Mouse (Mus musculus): ENCODE results near the gene Smad1.

The Smad1 gene

DNA sequence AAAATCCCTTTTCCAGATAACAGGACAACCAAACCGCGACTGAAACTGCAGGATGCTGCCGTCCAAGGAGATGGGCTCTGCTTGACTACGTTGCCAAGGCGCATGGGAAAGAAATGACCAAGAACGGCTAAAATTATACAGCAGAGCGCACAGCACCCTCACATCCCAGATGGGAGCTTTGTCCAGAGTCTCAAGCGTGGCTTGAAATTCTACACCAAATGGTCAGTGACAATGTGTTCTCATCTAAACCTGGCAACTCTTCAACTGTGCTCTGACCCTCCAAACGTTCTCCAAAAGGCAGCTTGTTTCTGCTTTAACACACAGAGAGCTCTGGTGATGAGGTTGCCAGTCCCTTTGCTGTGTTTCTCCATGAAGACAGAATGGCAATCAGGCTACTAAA is 39.0 kb downstream of the Smad1 start:
- no peak for DNase-seq (ENCODE audit: low read depth, low spot score)

DNA sequence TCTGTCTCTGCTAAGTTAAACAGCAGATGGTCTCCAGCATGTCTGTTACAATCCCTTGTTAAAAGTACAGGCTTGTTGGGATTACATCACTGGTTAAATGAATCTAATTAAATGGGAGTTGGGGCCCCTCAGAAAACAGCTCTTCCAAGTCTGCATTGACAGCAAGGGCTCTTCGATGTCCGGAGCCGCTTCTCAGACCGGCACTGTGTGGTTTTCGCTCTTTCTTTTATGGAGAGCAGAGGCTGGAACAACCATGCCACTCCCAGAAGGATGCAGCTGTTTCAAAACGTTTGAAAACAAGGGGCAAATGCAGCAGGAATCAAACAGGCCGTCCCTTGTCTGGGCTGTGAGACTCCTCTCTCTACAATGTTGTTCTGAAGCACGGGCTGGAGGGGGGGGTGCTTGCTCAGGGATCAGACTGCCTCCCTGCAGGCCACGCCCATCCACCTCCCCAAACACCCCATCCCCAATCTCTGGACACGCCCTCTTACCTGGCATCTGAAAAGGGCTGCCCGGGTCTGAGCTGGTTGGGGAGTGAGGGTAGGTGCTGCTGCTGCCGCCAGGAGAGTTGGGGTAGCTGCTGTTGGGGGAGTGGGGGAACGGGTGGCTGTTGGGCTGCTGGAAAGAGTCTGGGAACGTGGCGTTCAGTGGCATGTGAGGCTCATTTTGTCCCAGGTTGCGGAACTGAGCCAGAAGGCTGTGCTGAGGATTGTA is 43.4 kb downstream of the Smad1 start:
- DNase-seq (ENCODE audit: low read depth, low spot score), result peak; percentile 69

DNA sequence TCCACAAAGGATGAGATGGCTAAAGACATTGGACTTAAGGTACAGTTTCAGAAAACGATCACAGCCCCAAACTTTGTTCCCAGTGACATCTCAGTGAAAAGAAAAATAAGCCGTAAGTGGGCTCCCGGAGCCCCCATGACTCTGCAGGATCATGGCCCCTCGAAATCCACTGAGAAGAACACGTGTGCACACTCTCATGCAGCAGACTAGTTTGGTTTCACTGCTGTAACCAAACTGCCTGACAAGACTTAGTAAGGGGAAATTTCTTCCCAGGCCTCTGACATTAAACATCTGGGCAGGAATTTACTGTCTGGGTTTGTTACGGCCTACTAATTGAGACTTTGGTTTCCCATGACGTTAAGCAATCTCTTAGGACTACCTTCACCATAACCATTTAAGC is 45.3 kb downstream of the Smad1 start:
- no peak for DNase-seq (ENCODE audit: low read depth, low spot score)

DNA sequence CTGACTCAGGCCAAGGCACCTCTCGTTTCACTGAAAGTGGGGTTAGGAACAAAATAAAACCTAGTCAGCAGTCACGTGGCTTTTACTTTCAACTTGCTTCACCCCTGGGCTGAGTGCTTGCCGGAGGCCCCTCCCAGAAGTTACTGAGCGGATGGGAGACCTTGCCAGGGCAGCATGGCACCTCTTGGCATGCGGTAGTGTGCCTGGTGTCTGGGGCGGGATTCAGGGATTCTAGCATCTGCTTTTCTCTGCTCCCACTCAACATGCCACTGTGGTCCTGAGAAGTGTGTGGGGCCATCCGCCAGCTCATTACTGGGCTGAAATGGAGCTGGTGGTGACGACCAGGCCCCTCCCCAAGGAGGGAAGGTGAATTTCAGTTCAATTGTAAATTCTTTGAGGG is 47.4 kb downstream of the Smad1 start:
- DNase-seq (ENCODE audit: low read depth, low spot score), result no peak

DNA sequence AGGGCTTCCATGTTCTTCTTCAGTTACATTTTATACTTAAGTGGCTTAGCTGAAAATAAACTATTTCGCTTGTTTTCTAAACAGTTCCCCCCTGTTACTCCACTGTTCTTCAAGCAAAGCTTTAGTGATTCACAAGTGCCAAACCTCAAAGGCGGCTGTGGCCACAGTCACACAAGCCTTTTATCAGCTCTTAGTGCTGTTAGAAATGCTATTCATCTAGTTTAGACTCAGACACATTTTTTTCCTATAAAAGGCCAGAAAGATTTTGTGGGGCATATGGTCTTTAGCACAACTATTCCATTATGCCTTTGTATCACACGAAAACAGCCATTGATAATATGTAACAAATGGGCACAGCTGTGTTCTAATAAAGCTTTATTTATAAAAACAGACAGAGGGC is 48.5 kb downstream of the Smad1 start:
- DNase-seq (ENCODE audit: low read depth, low spot score), result no peak

DNA sequence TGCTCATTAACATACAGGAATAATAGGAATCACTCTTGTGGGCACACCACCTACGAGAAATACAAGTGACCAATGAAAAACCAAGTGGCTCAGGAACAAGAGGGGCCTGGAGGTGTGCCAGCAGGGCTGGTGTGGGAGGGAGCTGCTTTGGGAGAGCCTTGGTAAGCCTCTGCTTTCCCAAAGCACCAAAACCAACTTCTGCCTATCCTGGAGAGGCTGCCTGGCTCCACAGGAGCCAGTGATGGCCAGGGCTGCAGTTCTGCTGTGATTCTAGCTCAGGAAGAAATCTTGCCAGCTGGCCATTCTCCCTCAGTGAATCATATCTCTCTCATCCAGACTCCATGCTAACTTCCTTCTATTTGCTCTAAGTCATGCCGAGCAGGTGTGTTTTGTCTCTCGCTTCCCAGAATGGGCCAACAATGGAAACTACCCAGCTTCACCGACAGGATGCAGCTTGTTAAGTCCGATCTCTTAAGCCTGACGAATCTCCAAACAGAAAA is 49.2 kb downstream of the Smad1 start:
- DNase-seq (ENCODE audit: low read depth, low spot score), result no peak

DNA sequence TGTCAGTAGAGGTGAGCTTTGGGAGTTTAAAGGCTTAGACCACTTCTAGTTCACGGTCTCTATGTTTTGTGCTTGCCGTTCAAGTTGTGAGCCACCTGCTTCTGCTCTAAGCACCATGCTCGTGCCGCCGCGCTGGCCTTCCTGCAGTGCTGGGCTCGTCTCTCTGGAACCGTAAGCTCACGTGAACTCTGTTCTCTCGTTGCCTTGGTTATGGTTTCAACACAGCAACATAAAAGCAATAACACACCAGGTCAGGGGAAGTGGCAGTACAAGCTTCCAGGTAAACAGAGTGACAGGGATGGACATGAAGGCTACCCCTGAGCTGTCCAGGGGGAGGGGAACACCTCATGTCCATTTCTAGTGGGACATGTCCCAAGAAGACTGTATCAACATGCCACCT is 52.9 kb downstream of the Smad1 start:
- no peak for DNase-seq (ENCODE audit: low read depth, low spot score)

DNA sequence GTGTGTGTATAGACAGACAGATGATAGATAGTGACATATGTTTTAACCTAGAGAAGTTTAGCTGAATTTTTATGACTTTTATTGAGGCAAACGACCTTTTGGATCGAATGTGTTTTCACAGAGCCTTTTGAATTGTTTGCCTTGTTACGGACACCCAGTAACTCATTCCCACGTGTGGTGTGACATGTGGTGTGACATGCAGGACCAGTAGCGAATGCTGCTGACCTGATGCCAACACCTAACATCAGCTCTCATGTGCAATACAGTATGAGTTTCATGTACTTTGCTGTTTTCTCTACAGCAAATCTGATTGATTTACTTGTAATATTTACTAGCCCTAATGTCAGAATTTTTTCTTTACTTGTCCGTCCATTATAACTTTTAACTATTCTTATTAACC is 53.5 kb downstream of the Smad1 start:
- no peak for DNase-seq (ENCODE audit: low read depth, low spot score)

DNA sequence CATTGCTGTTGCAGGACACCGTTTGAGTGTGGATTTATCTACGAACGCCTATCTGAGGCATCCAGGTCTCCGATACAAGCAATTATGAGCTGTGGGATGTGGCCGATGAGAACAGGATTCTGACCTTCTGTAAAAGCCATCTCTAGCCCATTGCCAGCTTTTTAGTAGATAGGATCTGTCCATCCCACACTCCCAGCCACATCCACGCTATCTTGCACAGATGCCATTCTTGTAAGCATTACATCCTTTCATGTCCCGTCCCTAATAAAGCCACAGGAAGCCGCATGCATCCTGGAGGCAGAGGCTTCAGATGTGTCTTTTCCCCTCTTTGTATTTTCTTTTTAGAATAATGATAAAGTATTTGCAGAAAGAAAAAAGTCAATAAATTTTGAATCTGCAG is 58.1 kb downstream of the Smad1 start:
- no peak for DNase-seq (ENCODE audit: low read depth, low spot score)

DNA sequence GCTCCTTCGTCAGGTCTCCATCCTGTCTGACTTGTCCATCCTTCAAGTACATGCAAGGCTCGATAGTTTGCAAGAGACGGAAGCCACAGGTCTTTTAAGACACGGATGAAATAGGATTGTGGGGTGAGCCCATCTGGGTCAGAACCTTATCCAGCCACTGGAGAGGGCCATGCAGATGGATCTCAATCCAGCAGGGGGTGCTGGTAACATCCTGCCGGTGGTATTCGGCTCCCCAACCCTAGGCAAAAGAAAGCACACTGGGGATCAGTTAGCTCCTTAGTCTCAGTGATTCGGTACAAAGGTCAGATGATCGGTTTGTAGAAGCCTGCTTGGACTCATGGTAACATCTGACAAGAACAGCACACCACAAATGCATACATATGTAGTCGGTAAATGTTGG is 59.8 kb downstream of the Smad1 start:
- DNase-seq (ENCODE audit: low read depth, low spot score), result peak; percentile 42

DNA sequence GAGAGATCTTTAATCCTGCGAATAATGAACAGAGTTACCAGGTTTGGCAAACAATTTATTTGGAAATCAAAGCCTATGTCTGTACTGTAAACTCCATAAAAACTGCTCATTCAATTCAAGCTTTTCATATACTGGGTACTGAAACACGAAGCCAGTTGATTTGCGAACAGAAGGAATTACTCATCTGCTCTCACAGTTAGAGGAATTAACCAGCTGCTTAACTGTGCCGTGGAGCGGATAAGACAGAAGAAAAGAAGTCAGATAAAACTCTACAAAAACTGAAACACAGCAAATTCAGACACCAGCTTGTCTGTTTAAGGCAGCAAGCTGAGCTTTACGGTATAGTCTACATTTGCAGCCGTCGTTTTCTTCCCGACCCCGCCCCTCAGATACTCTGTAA is 60.7 kb downstream of the Smad1 start:
- DNase-seq (ENCODE audit: low read depth, low spot score), result no peak

DNA sequence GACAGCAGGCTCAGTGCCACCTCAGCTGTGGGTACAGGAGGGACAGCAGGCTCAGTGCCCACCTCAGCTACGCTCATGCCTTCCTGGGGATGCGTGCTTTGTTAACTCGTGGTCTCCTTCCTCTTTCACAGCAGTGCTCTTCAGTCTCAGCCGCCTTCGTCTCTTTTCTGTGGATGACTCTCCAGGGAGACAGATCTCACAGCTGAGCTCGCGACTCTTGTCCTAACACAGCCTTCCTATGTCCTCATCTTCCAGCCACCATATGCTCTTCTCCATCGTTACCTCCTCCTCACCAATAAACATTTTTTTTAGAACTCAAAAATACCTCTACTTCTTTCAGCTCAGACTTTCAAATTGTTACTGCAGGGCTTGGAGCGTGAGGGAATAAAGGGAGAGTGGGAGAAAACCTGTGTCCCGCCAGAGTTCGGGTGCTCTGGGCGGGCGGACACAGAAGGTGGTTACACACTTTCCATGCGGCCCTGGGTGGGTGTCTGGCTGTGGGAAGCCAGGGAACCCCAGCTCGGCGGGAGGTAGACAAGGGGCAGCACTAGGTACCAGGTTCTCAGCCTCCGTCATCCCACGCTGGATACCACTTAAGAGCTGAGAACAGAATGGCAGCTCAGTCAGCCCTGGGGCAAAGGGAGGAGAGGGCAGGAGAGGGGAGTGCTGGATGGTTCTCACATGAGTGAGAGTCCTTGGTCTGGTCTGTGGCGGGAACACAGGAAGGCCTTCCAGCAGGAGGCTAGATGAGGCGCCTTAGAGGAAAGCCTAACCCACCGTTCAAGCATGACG is 67.0 kb downstream of the Smad1 start:
- DNase-seq (ENCODE audit: low read depth, low spot score), result peak; percentile 48

DNA sequence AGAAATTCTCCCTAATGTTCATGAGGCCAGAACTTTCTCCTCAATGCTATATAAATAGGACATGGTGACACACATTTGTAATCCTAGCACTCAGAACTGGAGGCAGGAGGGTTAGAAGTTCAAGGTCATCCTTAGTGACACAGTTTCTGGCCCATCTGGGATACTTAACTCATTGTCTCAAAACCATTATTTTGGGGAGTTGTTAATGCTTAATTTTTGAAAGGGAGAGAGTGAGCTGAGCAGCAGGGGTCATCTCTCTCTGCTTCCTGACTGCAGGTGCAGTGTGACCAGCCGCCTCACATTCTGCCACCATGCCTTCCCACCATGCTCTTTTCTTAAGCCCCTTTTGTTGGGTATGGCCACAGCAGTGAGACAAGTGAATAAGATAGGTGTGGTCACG is 67.7 kb downstream of the Smad1 start:
- DNase-seq (ENCODE audit: low read depth, low spot score), result peak; percentile 69

DNA sequence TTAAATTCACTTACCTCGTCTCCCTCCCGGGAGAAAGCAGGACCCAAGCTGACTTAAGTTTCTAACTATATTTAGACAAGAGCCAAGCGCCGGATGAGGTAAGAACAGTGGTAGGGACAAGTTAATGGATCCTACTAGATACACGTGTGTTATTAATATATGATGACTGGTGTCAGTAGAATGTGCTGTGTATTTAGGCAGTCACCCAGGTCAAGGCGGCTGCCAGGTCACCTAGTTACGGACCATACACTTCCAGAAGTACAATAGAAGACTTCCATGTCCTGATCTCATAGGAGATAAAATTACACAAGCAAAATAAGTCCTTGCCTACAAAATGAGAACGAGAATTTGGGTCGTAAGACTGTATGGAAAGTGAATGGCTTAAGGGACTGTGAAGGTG is 68.3 kb downstream of the Smad1 start:
- no peak for DNase-seq (ENCODE audit: low read depth, low spot score)

DNA sequence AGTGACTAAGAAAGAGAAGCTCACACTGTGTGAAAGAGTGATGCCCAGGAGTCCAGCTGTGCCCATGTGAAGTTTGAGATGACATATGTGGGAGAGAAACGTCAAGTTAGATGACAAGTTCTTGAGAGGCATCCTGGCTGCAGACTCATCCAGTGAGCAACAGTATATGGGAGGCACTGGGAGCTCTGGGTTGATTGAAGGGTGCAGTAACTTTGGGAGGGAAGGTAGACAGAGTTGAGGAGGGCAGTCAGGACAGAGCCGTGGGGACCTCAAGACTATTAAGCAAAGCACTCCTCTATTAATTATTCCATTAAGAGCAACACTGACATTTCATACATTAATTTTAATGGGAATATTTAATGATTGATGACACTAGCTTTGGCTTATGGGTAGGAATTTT is 69.6 kb downstream of the Smad1 start:
- no peak for DNase-seq (ENCODE audit: low read depth, low spot score)

DNA sequence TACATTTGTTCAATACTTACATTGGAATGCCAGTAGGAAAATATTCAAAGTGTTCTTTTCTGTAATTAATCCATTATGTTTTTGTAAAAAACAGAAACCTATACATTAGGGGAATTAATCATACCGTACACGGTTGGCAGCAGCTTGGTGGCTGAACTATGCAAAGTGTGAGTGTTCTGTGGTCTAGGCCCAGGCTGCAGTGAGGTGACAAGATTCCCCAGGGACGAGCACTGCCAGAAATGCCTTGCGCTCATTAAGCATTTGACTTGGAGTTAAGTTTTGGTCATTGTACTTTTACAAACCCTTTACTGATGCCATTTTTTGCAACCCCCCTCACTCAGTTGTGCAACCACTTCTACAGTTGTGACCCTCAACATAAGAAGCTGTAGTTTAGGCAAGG is 70.1 kb downstream of the Smad1 start:
- DNase-seq (ENCODE audit: low read depth, low spot score), result no peak

DNA sequence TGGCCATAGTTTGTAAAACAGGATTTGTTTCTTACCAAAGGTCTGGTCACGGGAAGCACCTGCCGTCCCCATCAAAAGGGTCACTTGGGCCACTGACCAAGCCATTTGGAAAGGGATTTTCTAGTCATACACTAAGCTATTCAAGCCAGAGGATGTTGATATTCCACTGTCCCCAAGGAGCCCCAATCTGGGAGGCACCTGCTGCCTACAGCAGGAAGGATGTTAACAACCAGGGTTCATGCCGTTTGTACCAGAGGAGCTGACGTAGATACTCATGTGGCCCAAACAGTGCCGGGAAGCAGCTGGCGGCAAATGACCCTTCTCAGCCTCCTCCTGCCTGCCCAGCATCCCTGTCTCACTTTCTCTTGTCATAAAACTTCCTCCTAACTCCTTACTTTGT is 73.8 kb downstream of the Smad1 start:
- no peak for DNase-seq (ENCODE audit: low read depth, low spot score)

DNA sequence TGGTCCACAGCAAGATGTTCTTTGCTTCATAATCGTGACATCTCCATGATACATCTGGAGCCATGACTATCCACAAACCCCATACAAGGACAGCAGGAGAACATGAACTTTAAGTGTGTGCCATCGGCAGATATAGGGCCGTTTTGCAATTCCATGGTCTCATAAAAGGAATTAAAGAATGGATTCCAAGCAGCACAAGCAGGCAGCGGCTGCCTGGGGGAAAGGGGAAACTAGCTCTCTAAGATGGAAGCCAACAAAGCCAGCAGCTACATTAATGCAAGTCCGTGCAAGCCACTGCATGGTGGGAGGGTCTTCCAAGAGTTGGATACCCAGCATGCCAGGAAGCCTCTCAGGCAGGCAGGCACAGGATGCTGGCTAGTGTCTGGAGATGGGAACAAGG is 74.4 kb downstream of the Smad1 start:
- no peak for DNase-seq (ENCODE audit: low read depth, low spot score)

DNA sequence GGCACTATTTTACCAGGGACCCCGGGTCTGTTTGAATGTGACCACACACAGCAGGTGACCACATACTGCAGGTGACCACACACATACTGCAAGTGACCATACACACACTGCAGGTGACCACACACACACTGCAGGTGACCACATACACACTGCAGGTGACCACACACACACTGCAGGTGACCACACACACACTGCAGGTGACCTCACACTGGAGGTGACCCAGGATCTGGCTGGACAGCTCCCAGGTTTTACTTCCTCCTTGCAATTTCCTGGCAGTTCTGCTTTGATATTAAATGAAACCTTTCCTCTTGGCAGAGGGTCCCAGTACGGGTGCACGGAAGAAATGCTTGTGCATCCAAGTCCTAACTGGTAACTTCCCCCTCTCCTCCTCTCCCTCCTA is 75.3 kb downstream of the Smad1 start:
- DNase-seq (ENCODE audit: low read depth, low spot score), result no peak

DNA sequence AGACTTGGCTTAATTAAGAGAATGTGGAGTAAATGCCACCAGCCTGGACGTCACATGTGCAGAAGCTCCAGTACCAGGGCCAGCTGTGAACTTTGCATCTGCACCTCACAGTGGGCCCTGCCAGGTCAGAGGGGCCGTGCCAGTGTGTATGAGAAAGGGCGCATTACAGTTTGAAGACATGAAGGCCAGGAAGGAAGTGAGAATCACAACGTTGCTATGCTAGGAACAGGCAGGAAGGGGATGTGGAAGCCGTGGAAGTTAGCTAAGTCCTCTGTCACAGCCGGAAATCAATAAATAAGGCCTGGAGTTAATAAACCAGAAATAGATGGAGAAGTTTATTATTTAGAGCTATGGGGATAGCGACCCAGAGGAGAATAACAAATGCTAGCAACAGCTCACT is 76.2 kb downstream of the Smad1 start:
- no peak for DNase-seq (ENCODE audit: low read depth, low spot score)

DNA sequence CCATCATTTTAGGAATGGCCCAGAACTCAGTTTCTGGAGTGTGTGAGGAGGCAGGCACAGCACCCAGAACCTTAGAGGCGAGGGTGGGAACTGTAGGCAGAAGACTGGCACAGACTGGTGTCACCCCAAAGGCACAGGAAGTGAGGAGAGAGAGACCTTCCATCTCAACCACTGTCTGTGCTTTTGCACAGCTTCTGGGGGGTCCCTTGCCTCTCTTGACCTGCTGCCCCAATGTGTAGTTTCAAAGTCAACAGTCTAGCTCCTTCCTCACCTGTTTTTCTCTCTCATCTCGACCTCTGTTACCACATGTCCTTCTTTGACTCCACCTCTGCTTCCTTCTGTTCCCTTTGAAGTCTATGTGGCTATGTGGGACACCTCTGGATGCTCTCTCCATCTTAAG is 88.5 kb downstream of the Smad1 start:
- DNase-seq (ENCODE audit: low read depth, low spot score), result no peak

DNA sequence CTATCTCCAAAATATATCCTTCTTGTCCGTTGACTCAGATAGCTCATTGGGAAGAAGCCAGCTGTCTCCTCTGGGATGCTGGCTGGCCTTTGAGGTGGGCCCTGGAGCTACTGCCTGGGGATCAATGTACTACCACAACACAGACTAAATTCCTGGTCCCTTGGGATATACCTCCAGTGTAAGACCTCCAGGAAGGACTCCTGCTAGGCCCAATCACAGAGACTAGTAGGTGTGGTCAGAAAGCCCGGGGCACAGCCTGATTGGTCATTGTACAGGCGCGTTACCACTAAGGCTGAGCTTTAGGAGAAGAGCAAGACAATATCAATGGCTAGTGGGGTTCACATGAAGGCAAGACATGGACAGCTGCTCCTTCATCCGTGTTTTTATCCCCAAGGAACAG is 93.4 kb downstream of the Smad1 start:
- DNase-seq (ENCODE audit: low read depth, low spot score), result peak; percentile 57

DNA sequence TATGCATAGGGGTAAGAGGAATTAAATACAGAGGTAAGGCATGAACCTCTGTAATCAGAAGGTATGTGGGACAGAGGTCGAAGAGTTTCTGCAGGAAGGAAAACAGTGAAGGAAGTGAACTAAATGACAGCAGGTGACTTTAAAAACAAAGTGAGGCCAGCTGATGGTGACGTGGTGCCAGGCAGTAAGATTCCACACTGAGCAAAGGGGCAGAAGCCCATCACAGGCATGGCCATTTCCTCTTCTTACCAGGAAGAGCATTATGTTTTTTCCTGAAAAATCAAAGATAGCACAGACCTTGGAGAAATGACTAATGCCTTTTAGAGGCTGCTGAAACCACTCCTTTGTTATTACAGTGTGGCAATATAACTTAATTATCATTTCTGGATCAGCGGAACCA is 97.8 kb downstream of the Smad1 start:
- no peak for DNase-seq (ENCODE audit: low read depth, low spot score)
